Mouse (Mus musculus) kidney, adult 11 months (tissue): ENCODE measurements around the gene Rps6kb1.
A peak's percentile ranks its signal among the peaks of the same experiment; 100 is the strongest.

Experiments used
- DNase-seq: peaks from one replicate; pipeline ENCODE4 v3.0.0; 2022

The Rps6kb1 gene

GRCm38 (mm10) chr11:86580319-86581113 is 35.9 kb upstream of the Rps6kb1 start:
- peak; percentile 86 for DNase-seq

DNA sequence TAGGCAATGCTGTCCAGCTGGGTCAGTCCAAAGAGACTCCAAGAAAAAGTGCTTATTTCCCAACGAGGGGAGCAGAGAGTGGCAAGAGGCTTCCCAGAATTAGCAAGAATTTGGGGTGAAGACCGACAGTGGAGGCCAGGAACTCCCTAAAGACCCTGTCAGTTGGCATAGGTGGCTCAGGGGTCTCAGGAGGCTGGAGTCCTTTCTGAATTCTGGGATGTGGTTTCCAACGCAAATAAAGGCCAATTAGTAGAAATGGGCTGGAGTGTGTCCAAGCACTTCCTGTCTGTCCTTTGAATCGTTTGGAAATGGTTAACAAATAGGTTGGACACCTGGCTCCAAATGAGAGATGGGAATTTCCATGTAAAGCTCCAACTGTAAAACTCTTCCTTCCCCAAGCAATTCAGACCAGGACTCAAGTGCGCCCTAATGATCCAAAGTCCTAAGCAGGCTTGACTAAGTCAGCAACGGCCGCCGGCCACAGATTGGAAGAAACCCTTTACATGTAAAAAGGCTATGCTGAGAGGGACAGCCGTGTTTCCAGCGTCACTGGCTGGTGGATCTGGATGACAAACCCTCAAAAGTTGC is 35.2 kb upstream of the Rps6kb1 start:
- DNase-seq = peak; percentile 58

DNA sequence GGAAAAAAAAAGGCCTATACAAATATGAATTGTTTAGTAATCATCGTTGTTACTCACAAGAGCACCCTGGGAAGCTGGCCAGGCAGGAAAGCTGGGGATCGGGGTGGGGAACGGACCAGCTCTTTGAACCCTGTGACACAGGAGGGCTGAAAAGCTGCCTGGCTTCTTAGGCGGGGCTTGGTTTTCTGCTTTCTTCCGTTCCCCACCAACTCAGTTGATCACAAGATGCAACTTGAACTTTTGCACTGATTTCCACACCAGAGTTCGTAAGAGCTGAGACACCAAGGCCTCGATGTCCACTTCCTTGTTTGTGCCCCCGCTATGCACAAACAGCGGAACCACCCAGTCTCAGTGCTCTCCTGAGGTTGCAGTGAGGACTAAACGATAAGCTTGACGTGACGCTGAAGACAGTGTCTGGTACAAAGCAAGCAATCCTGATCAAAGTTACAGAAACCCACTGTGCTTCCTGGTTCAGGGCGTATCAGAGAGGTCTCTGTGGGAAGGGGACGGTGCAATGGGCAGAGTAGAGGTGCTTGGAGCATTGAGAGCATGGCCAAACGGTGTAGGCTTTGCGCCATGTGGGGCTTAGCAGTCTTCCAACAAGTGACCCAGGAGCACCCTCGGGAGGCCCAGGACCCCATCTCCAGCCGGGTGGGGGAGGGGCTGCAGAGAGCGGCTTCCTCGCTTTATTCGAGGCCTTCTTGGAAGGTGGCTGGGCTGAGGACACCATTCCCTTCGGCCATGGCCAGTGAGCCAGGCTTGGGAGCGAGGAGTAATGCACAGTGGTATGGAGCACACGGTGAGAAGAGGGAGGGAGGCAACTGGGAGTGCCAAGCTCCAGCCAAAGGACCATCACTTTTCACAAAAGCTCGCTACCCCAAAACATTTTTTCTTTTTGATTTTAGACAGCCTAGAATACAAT is 34.5 kb upstream of the Rps6kb1 start:
- DNase-seq = peak; percentile 73

DNA sequence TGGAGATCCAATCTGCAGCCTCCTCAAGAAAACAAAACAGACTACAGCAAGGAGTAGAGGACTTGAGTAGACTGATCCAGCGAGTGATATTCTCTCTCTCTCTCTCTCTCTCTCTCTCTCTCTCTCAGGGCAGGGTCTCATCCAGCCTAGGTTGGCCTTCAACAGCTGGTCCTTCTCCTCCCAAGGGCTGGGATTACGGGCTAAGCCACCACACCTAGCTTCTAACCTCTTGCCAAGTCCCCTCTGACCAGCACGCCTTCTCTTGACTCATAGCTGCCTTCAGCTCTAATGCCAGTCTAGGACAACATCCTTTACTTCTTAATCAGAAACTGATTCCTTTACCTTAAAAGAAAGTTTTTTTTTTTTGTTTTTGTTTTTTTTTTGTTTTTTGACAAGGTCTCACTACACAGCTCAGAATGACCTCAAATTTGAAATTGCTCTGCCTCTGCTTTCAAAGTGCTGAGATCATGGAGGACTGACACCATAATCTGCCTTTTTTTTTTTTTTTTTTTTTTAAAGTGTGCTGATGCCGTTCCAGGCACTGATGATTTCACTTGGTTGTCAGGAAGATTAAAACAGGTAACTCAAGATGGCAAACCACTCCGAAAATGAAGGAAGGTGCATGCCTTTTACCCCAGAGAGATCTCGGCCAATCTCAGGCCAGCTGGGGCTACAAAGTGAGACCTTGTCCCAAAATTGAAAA is 33.7 kb upstream of the Rps6kb1 start:
- DNase-seq = no peak

DNA sequence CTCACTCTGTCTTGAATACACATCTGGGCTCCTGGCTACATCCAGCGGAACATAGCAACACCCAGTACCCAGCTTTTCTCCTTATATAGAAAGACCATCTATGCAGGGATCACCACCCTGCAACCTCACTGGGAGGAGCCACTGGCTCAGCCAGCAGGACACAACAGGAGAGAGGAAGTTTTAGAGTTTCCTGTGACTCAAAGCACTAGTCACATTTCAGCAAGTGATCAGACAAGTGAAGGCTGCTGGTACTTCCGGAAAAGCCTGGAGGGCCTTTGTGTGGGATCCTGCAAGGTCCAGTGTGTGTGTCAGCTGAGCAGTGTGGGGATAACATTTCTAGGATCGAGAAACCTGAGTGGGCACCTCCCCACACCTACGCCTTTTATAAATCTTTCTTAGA is 32.6 kb upstream of the Rps6kb1 start:
- DNase-seq = peak; percentile 52

- no peak for DNase-seq
These were observed 31.2 kb upstream of the Rps6kb1 start for GRCm38 (mm10) chr11:86575632-86576378.

GRCm38 (mm10) chr11:86574408-86574807 is 29.8 kb upstream of the Rps6kb1 start:
- DNase-seq = no peak

DNA sequence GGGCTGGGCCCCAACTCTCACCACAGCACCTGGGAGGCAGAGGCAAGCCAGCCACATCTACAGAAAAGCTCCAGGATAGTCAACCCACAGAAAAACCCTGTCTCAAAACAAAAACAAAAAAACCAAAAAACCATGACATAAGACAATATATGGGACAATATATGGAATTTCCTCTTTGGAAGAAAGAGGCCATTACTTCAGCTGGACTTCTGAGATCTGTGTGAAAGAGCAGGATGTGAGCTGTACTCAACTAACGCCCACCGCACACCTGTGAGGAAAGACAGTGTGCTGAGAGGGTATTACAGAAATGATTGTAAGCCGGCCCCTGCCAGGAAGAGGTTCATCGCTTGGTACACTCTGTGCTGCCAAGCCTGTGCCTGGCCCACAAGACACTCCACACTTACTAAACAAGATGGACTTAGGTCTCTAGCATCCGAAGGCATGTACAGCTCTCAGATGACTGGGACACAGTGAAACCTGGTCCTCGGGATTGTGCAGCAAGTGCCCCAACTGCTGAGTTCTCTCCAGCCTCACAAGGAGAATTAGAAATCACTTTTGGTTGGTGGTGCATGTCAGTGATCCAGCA is 29.1 kb upstream of the Rps6kb1 start:
- DNase-seq = peak; percentile 53

GRCm38 (mm10) chr11:86572623-86573022 is 28.0 kb upstream of the Rps6kb1 start:
- DNase-seq = no peak

- DNase-seq = no peak
These were observed 27.3 kb upstream of the Rps6kb1 start for GRCm38 (mm10) chr11:86571871-86572270.

DNA sequence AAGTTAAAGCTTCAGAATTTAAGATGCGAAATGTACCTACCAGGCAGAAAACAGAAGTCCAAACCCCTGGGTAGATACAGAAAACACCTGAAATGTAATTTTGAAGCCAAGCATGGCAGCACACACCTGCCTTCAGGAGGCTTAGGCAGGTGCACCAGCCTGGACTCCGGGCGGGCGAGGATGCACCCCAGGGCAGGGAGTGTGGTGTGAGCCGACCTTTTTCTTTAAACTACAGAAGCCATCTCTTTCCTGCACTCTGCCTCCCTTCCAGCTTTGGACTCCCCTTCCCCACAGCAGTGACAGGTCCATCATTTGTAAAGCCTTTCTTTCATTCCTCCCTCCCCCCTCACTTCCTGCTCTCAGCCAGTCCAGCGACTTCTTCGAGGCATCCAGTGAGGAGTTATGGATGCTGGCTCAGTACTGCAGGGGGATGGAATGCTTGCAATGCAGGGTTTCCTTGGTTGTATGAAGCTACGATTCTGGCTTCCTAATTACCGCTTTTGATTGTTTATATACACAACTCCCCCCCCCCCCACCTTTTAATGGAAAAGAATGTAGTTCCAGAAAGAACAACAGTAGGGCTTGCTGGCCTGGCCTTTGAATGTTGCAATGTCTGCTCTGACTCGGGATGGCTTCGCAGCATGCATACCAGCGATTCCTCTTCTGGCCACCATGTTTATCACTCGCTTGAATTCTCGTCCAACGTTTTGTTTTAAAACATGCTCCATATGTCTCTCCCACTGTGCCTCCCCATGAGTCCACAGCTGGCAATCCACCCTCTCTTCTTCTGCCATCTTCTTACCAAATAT is 26.6 kb upstream of the Rps6kb1 start:
- DNase-seq = no peak

GRCm38 (mm10) chr11:86570261-86570746 is 25.7 kb upstream of the Rps6kb1 start:
- DNase-seq = peak; percentile 48

DNA sequence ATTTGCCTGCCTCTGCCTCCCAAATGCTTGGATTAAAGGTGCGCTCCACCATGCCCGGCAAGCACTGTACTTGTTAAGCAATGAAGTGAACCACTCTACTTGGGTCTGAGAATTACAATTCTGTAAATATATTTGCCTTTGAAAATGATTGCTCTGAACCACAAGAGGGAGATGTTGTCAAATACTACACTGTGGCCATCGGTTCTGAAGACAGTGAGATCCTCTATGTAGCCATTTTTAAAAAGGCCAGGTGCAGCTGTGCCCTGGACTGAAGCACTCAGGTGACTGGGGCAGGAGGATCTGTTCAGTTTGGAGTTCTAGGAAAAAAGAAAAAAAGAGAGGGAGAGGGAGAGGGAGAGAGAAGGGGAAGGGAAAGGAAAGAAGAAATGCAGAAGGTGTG is 23.8 kb upstream of the Rps6kb1 start:
- DNase-seq = no peak

DNA sequence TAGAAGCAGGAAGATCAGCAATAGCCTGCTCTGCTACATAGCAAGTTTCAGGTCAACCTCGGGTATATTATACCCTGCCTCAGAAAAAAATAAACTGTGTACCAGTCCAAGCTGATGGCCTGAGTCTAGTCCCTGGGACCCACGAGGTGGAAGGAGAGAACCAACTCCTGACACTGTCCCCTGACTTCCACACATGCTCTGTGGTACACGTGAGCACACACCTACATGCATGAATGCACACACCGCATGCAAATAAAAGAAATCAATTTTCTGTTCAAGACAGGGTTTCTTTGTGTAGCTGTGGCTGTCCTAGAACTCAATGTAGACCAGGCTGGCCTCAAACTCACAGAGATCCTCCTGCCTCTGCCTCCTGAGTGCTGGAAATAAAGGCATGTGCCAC is 13.7 kb upstream of the Rps6kb1 start:
- no peak for DNase-seq

GRCm38 (mm10) chr11:86553525-86553924 is 8.9 kb upstream of the Rps6kb1 start:
- DNase-seq = no peak

DNA sequence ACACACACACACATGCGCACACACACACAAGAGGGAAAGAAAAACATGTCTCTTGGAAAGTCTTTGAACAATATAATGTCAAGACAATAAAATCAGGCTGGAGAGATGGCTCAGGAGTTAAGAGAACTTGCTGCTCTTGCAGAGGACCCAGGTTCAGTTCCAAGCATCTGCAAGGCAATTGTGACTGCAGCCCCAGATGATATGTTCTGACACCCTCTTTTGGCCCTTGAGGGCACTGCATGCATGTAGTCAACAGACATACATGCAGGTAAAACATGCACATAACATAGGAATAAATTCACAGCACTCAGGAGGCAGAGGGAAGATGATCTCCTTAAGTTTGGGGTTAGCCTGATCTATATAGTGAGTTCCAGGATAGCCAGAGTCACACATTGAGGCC is 2.8 kb upstream of the Rps6kb1 start:
- no peak for DNase-seq

DNA sequence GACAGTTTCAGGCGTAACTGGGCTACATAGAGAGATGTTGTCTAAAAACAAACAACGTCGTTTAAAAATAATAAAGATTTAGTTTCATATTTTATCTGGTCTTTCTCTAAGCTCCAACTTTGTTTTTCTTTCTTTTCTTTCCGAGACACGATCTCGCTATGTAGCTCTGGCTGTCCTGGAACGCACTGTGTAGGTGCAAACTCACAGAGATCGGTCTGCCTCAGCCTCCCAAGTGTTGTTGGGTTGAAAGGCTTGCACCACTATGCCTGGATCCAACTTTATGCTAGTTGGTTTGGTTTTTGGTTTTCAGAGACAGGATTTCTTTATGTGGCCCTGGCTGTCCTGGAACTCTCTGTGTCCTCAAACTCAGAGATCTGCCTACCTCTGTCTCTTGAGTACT is 951 bp upstream of the Rps6kb1 start:
- no peak for DNase-seq

GRCm38 (mm10) chr11:86543960-86544638 is 506 bp downstream of the Rps6kb1 start:
- peak; percentile 47 for DNase-seq

DNA sequence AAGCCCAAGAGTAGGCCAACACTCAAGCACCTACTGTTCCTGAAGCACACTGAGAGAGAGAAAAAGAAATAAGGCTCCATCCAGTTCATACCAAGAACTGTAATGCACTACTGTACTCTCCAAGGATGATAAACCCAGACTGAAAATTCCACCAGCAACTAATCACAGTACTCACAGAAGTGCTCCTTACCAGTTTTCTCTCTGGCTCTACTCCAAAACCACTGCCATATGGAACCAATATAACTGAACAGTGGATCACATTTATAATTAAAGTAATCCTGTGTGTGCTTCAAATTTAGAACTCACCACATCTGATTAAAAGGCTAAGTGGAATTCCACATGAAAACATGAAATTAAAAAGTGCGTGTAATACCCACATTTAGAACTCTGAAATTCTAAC is 1.8 kb downstream of the Rps6kb1 start:
- DNase-seq = no peak

GRCm38 (mm10) chr11:86540476-86540845 is 4.1 kb downstream of the Rps6kb1 start:
- no peak for DNase-seq
